Mouse (Mus musculus) left cerebral cortex, adult 9 months (tissue): ENCODE measurements around the gene Zfp319.
"Not testable (repeated sequence)": the region's sequence is repeated elsewhere in the genome, so short reads cannot be mapped to it uniquely, and the experiment has no call there.

Experiments used
- DNase-seq, 2 experiments: peaks; one replicate each; pipeline ENCODE4 v3.0.0; 2022; ENCODE audit warnings: low spot score in 2 of 2

Gene Zfp319

DNA sequence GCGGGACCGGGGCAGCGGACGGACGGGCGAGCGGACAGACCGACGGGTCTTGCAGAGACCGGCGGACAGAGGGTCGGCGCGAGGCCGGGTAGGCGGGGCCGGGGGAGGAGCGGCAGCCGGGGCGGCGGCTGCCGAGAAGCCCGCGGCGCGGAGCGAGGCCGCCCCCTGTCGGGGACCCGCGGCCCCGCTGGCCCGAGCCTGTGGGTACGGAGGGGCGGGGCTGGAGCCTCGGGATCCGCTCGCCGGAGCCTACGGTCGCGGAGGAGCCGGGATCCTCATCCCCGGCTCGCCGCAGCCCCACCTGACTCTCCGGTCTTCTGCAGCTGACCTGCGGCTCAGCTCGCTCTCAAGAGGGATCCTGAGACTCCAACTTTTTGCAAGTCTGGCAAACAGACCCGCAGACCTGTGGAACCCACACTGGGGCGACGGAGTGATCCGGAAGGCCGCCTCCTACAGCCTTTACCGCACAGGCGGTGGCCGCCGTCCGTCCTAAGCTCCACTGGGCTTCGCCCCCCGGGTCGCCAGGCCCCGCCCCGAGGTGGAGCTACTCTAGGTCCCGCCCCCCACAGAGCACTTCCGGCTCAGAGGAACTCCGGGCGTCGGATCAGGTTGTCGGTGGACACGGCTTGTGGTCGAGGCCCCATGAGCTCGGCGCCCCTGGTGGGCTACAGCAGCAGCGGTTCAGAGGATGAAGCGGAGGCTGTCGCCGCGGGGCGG is at the start of gene Zfp319, which contains the start of gene Usb1:
Zfp319 (minus strand) TSS at position 231 of the 717 bp plus-strand sequence.
Usb1 (plus strand) TSS at position 565 of the 717 bp plus-strand sequence.
- DNase-seq, result peak; percentile 83 to 91

- no peak for DNase-seq
Measured at GRCm38 (mm10) chr8:95380953-95381352, 49.2 kb upstream of the Zfp319 start.

DNA sequence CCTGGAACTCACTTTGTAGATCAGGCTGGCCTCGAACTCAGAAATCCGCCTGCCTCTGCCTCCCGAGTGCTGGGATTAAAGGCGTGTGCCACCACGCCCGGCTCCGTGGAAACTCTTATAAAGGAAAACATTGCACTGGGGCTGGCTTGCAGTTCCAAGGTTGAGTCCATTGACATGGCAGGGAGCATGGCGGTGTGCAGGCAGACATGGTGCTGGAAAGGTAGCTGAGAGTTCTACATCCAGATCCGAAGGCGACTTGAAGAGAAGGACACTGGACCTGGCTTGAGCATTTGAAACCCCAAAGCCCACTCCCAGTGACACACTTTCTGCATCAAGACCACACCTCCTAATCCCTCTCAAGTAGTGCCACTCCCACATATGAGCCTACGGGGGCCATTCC is 47.2 kb upstream of the Zfp319 start:
- not testable (repeated sequence) for DNase-seq

GRCm38 (mm10) chr8:95377863-95378291 is 46.1 kb upstream of the Zfp319 start:
- no peak for DNase-seq

DNA sequence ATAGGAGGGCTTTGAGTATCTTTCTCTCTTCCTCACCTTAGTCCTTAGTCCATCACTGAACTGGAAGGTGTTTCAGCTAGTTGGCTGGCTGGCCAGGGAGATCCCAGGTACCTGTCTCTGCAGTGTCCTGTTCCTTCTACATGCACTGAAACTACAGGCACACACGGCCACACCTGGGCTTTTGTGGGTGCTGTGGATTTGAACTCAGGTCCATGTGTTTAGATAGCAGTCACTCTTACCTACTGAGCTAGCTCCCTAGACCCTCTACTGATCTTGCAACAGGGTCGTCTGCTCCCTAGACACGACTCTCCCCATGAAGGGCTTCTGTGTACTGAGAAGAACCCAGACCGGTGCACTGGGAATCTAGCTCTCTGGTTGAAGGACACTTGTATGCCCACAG is 45.4 kb upstream of the Zfp319 start:
- no peak for DNase-seq

GRCm38 (mm10) chr8:95376309-95376999 is 44.7 kb upstream of the Zfp319 start:
- no peak for DNase-seq

GRCm38 (mm10) chr8:95375374-95375930 is 43.7 kb upstream of the Zfp319 start:
- no peak for DNase-seq

- DNase-seq, result no peak
Measured at GRCm38 (mm10) chr8:95374429-95374828, 42.7 kb upstream of the Zfp319 start.

DNA sequence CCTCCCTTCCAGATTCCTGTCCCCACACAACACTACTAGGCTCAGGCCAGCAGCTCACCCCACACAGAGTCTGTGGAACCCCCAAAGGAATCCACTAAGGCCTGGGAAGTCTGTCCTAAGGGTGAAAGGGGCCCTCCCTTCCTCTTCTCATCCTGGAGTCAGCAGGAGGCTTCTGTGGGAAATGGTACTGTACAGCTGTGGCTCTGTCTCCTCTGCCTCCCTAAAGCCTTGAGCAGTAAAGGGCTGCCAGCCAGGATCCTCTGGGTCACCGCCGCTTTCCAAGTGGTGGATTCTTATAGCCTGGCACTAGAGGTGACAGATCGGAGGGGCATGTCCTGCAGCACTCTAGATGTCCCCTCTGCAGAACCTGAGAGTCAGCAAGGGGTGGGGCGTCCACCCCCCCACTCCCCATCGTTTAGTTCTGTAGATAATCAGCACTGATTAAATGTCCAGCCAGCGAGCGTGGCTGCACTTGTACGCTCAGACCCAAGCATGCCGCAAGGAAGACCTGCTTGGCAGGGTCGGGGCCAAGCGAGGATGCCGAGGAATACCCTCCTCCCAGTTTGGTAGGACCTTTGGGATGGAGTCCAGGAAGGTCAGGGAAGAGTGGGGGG is 41.7 kb upstream of the Zfp319 start:
- DNase-seq, result no peak

DNA sequence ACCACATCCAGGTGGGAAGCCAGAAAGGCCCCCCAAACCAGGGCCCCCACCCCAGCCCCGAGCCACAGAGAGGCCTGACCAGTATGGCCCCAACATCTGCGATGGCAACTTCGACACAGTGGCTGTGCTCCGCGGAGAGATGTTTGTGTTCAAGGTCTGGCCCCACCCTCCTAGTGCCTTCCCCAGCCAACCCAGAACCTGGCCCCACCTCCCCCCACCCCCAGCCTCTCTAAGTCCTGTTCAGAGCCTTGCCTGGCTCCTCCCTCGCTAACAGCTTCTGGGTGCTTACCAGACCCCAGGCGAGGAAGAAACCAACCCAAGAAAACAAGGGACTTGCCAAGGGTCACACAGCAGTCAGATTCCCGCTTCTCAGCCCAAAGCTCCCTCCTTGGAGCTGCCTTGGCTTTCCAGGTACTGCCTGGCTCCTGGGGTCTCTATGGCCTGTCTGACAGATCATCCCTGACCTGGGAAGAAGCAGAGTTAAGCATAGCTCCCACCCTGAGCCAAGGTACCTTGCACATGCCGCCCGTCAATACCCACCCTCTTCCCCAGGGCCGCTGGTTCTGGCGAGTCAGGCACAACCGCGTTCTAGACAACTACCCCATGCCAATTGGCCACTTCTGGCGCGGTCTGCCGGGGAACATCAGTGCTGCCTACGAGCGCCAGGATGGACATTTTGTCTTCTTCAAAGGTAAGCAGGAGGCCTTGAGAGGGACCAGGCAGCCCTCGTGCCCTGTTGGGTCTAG is 38.0 kb upstream of the Zfp319 start:
- DNase-seq, result no peak

GRCm38 (mm10) chr8:95363849-95364248 is 32.1 kb upstream of the Zfp319 start:
- no peak for DNase-seq

GRCm38 (mm10) chr8:95362272-95362671 is 30.5 kb upstream of the Zfp319 start:
- no peak for DNase-seq

DNA sequence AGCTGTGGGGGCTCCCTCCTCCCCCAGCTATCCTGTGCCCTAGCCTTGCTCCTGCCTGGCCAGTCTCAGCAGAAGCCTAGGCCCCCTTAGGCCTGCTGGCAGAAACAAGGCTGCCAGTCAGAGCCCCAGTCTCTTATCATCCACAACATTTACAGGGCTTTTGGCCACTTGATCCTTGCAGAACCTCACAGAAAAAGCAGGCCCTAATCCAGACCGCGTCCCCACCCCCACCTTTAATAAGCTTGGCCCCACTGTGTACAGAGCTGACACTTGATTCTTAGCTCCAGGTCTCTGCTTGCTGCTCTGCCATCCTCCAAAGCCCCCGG is 29.2 kb upstream of the Zfp319 start:
- DNase-seq, result no peak

GRCm38 (mm10) chr8:95360181-95361015 is 28.6 kb upstream of the Zfp319 start:
- no peak for DNase-seq

- no peak for DNase-seq
Measured at GRCm38 (mm10) chr8:95358550-95359411, 27.0 kb upstream of the Zfp319 start.

- DNase-seq, result no peak
Measured at GRCm38 (mm10) chr8:95354606-95355005, 22.9 kb upstream of the Zfp319 start.

- DNase-seq, result no peak
Measured at GRCm38 (mm10) chr8:95352871-95353866, 21.4 kb upstream of the Zfp319 start.

GRCm38 (mm10) chr8:95352151-95352870 is 20.6 kb upstream of the Zfp319 start, which contains the start of gene Mmp15:
Gene Mmp15 (plus strand): TSS chr8:95352268.
- peak in 1 of 2 experiments; percentile 35 for DNase-seq
